Mouse (Mus musculus) heart, adult 2 months (tissue): ENCODE results near the gene Ptgdr. TPM values are rescaled to one million over a fixed set of nuclear protein-coding genes. Genes with fewer than 3 reads are reported as not detected.
"Not testable (repeated sequence)": the region's sequence is repeated elsewhere in the genome, so short reads cannot be mapped to it uniquely, and the experiment has no call there.

ENCODE experiments used
- DNase-seq, 2 experiments: peaks; one replicate each; pipeline ENCODE4 v3.0.0; 2021
- H3K27ac ChIP-seq: fragments of 200-600 bp; 2 replicates; pipeline ENCODE4 v1.8.1; 2022
- H3K27me3 ChIP-seq: fragments of 200-500 bp; 2 replicates; pipeline ENCODE4 v1.6.1; 2012; ENCODE audit warnings: mild to moderate bottlenecking, low read length, inconsistent platforms, mixed read lengths; ENCODE audit not compliant: control insufficient read depth, insufficient read depth
- H3K36me3 ChIP-seq: fragments of 200-500 bp; 2 replicates; pipeline ENCODE4 v1.6.1; 2012; ENCODE audit warnings: low read length, inconsistent platforms; ENCODE audit not compliant: control insufficient read depth, insufficient read depth
- H3K4me1 ChIP-seq: fragments of 200-500 bp; 2 replicates; pipeline ENCODE4 v1.6.1; 2011; ENCODE audit warnings: low read length; ENCODE audit not compliant: control insufficient read depth, insufficient read depth
- H3K4me3 ChIP-seq: fragments of 200-600 bp; 2 replicates; pipeline ENCODE4 v1.8.1; 2022
- H3K79me2 ChIP-seq: fragments of 200-500 bp; replicated peaks from 2 replicates; pipeline ENCODE4 v1.6.1; 2012; ENCODE audit warnings: mild to moderate bottlenecking, inconsistent platforms, low read length, moderate library complexity, mixed read lengths; ENCODE audit not compliant: control insufficient read depth, insufficient read depth
- H3K9ac ChIP-seq: fragments of 200-500 bp; 2 replicates; pipeline ENCODE4 v1.6.1; 2012; ENCODE audit warnings: low read depth, mild to moderate bottlenecking, control low read depth, inconsistent platforms, low read length, mixed read lengths
- CTCF ChIP-seq: fragments of 200-600 bp; IDR thresholded peaks from 2 replicates; pipeline ENCODE4 v1.8.1; 2022; ENCODE audit warnings: antibody characterized with exemption, mild to moderate bottlenecking, moderate library complexity
- EP300 ChIP-seq: fragments of 200-500 bp; IDR thresholded peaks from 2 replicates; pipeline ENCODE4 v1.6.1; 2011; ENCODE audit warnings: low read depth, low read length, control low read depth; ENCODE audit not compliant: insufficient read depth
- POLR2A ChIP-seq: fragments of 200-500 bp; IDR thresholded peaks from 2 replicates; pipeline ENCODE4 v1.6.1; 2011; ENCODE audit warnings: mild to moderate bottlenecking, low read depth, low read length, control low read depth; ENCODE audit not compliant: insufficient read depth
- WGBS: fragments of 180-500 bp; shearing (Covaris S2); methylation state at CpG from one replicate; pipeline ENCODE4 v1.1.7; 2018; 5-methylcytosine and 5-hydroxymethylcytosine counted together
- intact Hi-C: fragments of 180-260 bp; cut with DNase I; formaldehyde crosslinking; loops from one replicate; pipeline ENCODE4 v1.15.1; 2025
- polyA plus RNA-seq: library from polyadenylated mRNA; depleted of rRNA; stranded (reverse); fragments of >200 nt; gene quantifications from 2 replicates; pipeline ENCODE4 v1.2.3, GENCODE M21; 2012; rRNA removed
- total RNA-seq, 2 experiments: library from RNA; stranded (reverse); gene quantifications; 2 replicates each; pipeline ENCODE4 v1.2.3; 2021

Gene Ptgdr
- total and polyA plus RNA-seq, 3 experiments = not detected

DNA sequence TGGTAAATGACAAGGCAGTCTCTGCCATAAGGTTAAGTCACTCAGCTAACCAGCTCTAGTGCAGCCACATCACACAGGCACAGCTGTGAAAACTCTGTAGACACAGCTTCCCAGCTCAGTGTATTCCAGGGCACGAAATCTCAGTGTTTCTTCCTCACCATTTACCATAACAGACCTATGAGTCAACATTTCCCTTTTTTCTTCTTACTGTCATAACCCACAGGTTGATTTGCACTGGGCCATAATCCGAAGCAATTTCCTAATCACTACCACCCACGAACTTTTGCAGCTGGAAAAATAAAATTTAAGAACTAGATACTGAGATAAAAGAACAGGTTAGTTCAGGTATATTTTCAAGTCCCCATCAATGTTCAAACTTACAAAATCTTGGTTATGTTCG, 31.4 kb downstream of the Ptgdr start:
- H3K27me3 ChIP-seq = no peaks in the 10 kb centered on the region
- H3K79me2 ChIP-seq = no peaks in the 10 kb centered on the region
- no peaks in the 10 kb centered on the region for H3K36me3 ChIP-seq
- no peak for DNase-seq
- no peaks in the 10 kb centered on the region for H3K4me1 ChIP-seq
- TF ChIP-seq EP300 (no peak), CTCF (no peak), POLR2A (no peak)
- no peak overlapping the region for H3K9ac ChIP-seq
- no peak overlapping the region for H3K4me3 ChIP-seq
- intact Hi-C loops = no loop called here
- WGBS = 52% methylated on average over 4 of the region's 4 CpGs
- no peak overlapping the region for H3K27ac ChIP-seq

DNA sequence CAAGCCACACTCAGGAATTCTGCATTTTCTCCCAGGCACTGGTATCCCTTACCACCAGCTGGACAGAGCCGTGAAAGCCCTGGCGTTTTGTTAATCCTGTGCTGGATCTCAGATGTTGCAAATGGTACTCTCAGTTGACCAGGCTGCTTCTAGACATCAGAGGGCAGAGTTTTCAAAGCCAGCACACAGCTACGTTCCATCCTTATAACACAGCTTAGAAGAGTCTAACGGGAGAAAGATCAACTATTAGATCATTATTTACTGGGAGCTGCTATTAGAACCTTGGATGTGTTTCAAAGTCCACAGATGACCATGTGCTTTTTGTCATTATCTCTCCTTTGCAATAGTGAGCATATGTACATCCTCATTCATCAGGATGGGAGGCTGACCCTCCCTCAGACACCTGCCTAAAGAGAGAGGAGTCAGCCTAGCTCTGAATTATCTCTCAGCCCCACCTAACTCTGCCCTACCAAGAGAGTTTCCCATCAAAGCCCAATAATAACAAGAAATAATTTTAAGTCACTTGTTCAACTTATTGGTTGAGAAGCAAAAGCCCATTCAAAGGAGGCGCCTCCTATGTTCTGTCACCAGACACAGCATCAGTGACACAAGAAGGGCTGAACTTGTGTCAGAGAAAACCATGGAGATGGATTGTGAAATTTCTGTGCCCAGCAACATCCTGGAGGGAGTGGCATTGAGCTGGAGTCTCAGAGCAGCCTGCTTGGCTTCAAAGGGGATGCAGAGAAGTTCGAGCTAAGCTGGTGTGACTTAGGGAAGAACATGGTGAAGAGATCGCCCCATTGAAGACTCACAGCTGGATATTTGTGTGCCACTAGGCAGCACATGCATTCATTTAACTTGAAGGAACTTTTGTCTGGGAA, 37.8 kb downstream of the Ptgdr start:
- WGBS = 68% methylated on average over 7 of the region's 7 CpGs
- H3K27me3 ChIP-seq = no peaks in the 10 kb centered on the region
- no peak for TF ChIP-seq CTCF
- TF ChIP-seq EP300 = no peak
- TF ChIP-seq POLR2A = no peak
- H3K9ac ChIP-seq = no peak overlapping the region
- no peak for DNase-seq
- H3K4me1 ChIP-seq = no peaks in the 10 kb centered on the region
- no peak overlapping the region for H3K4me3 ChIP-seq
- intact Hi-C loops = no loop called here
- H3K36me3 ChIP-seq = no peaks in the 10 kb centered on the region
- H3K79me2 ChIP-seq = no peaks in the 10 kb centered on the region
- H3K27ac ChIP-seq = no peak overlapping the region

DNA sequence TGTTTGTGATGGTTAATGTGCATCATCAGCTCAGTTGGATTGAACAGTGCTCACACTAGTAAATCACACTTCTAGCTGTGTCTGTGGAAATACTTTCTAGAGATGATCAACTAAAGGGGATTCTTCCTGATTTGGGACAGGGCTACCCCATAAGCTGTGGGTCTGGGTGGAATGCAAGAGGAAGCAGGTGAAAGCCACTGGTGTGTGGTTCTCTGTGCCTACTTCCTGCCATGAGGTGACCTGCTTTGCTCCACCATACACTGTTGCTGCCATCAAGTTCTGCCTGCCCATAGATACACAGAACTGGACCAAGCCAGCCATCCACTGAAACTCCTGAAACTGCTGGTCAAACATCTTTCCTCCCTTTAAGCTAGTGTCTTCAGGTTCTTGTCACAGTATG, 46.0 kb downstream of the Ptgdr start:
- DNase-seq, H3K9ac ChIP-seq, H3K4me1 ChIP-seq, H3K27me3 ChIP-seq, H3K36me3 ChIP-seq, H3K27ac ChIP-seq, H3K79me2 ChIP-seq, H3K4me3 ChIP-seq, intact Hi-C loops: not testable (repeated sequence)

Other genes with a start within 250 kb of the Ptgdr start
- gene Gm5624, start 231.4 kb downstream of the Ptgdr start, total RNA-seq = not detected
- not detected in 2 replicates for gene Gm5624, start 231.4 kb downstream of the Ptgdr start, polyA plus RNA-seq
- gene Gm8257, start 152.9 kb downstream of the Ptgdr start, total RNA-seq = not detected
- gene Gm8257, start 152.9 kb downstream of the Ptgdr start, polyA plus RNA-seq = not detected in 2 replicates
- not detected for gene Gm8267, start 109.0 kb downstream of the Ptgdr start, total RNA-seq
- gene Gm8267, start 109.0 kb downstream of the Ptgdr start, polyA plus RNA-seq = not detected in 2 replicates
- under 1 TPM; 0.13 to 0.20 TPM for gene Ptger2, start 128.8 kb upstream of the Ptgdr start, total RNA-seq
- 0.15 and 0.51 TPM in 2 replicates for gene Ptger2, start 128.8 kb upstream of the Ptgdr start, polyA plus RNA-seq